Mouse (Mus musculus) lung, postnatal 4 days (tissue): ENCODE results near the gene Gstp1.

Experiments
- DNase-seq, 2 experiments: peaks; one replicate each; pipeline ENCODE4 v3.0.0; 2021

Gene Gstp1

GRCm38 (mm10) chr19:4000119-4000900 is 37.5 kb downstream of the Gstp1 start, which contains the start of the genes Nudt8 and Gm49405:
TSS of gene Nudt8 (plus strand) at chr19:4000580.
TSS of gene Gm49405 (plus strand) at chr19:4000626.
- peak; percentile 96 to 97 for DNase-seq

GRCm38 (mm10) chr19:3999121-3999730 is 38.6 kb downstream of the Gstp1 start:
- no peak for DNase-seq

- DNase-seq = no peak
These were observed 39.5 kb downstream of the Gstp1 start for GRCm38 (mm10) chr19:3998335-3998734.

GRCm38 (mm10) chr19:3997231-3997630 is 40.6 kb downstream of the Gstp1 start:
- DNase-seq = no peak

GRCm38 (mm10) chr19:3996747-3997146 is 41.0 kb downstream of the Gstp1 start:
- DNase-seq = no peak

GRCm38 (mm10) chr19:3996106-3996505 is 41.7 kb downstream of the Gstp1 start:
- DNase-seq = no peak

- DNase-seq = no peak
These were observed 42.3 kb downstream of the Gstp1 start for GRCm38 (mm10) chr19:3995505-3995904.

GRCm38 (mm10) chr19:3994932-3995331 is 42.9 kb downstream of the Gstp1 start:
- DNase-seq = no peak

- no peak for DNase-seq
These were observed 45.4 kb downstream of the Gstp1 start, which contains the start of gene Tbx10 for GRCm38 (mm10) chr19:3992416-3992815. TSS of gene Tbx10 (plus strand) at chr19:3992752.

GRCm38 (mm10) chr19:3991966-3992365 is 45.8 kb downstream of the Gstp1 start:
- DNase-seq = no peak

- no peak for DNase-seq
These were observed 46.2 kb downstream of the Gstp1 start for GRCm38 (mm10) chr19:3991562-3991961.

GRCm38 (mm10) chr19:3990804-3991203 is 47.0 kb downstream of the Gstp1 start:
- DNase-seq = no peak

GRCm38 (mm10) chr19:3988750-3989149 is 49.0 kb downstream of the Gstp1 start:
- DNase-seq = no peak

- no peak for DNase-seq
These were observed 49.7 kb downstream of the Gstp1 start for GRCm38 (mm10) chr19:3988066-3988465.

GRCm38 (mm10) chr19:3986334-3986733 is 51.5 kb downstream of the Gstp1 start, which contains the start of gene Acy3:
TSS of gene Acy3 (plus strand) at chr19:3986570.
- peak; percentile 90 to 92 for DNase-seq
